Comparison of ENCODE assay signal across 8 mouse cellular contexts in the genomic region with DNA sequence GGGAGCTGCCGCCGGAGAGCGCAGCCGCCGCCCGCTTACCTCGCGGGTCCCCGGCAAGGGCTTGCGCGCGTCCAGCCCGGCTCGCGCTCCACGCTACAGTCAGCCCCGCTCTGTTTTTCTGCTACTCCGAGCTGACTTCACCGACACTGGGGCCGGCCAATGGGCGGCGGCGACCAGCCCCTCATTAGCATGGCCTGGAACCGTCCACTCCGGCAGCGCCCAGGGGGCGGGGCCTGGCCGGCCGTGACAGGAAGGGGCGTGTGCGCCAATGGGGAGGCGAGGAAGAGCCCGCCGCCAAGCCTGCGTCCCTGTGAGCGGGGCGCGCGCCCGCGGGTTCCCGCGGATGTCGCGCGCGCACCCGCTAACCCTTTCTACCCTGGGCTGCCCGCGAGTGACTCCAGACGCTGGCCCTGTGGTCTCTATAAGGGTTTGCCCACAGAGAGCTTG. TPM values are rescaled to one million over a fixed set of nuclear protein-coding genes. Genes with fewer than 3 reads are reported as not detected.
A peak's percentile ranks its signal among the peaks of the same experiment; 100 is the strongest.
DNase-seq lines count a peak whose midpoint lies in the region; ATAC-seq lines count a peak whose summit lies in the region.

Gene Sorbs1 (minus strand): TSS at position 148 of the 447 bp plus-strand sequence.

- no peaks in the 10 kb centered on the region for H3K36me3 ChIP-seq in hindbrain, embryonic 14.5 days (replicated peaks; ENCODE audit: control insufficient read depth, insufficient read depth)

- H3K4me2 ChIP-seq in hindbrain, embryonic 14.5 days (replicated peaks) = peak within 1 kb of the TSS; percentile 60

- peak; percentile 98 for ATAC-seq in hindbrain, embryonic 14.5 days (ENCODE audit: low FRiP score)

- H3K4me3 ChIP-seq in hindbrain, embryonic 14.5 days (replicated peaks; ENCODE audit: low read length) = peak within 1 kb of the TSS; percentile 78

- WGBS in hindbrain, embryonic 14.5 days = under 1% methylated on average over 48 of the region's 51 CpGs

- H3K9ac ChIP-seq in hindbrain, embryonic 14.5 days = peak within 1 kb of the TSS; percentile 83

- peak within 1 kb of the TSS; percentile 91 for H3K27ac ChIP-seq in hindbrain, embryonic 14.5 days

- no peaks in the 10 kb centered on the region for H3K9me3 ChIP-seq in hindbrain, embryonic 14.5 days (ENCODE audit: control insufficient read depth, low read length)

- DNase-seq in R1 (ENCODE audit: low read depth, low spot score) = peak; percentile 95
- peak; percentile 98 to 99 for DNase-seq in cerebellum, postnatal 25 days
- peak; percentile 86 to 93 for DNase-seq in frontal cortex, postnatal 25 days (ENCODE audit: low spot score in 2 of 2)
- DNase-seq in hindbrain, embryonic 14.5 days (ENCODE audit: low spot score) = peak; percentile 95
- DNase-seq in layer of hippocampus, postnatal 36 days = peak; percentile 96
- DNase-seq in lung, postnatal 36 days = peak; percentile 97
- peak; percentile 98 for DNase-seq in retina, postnatal 1 day
- peak; percentile 83 to 96 for DNase-seq in urinary bladder, adult 18-20 months (ENCODE audit: low spot score in 2 of 2)

- no peaks in the 10 kb centered on the region for H3K27me3 ChIP-seq in hindbrain, embryonic 14.5 days (ENCODE audit: control insufficient read depth, insufficient read depth, low read length)

- H3K4me1 ChIP-seq in hindbrain, embryonic 14.5 days (replicated peaks; ENCODE audit: control insufficient read depth, insufficient read depth, low read length) = peaks cover 26% of the 10 kb centered on the region

RNA-seq across cellular contexts. Expression of gene Sorbs1, which starts in this region (rescaled TPM):
- polyA plus RNA-seq in hindbrain, embryonic 14.5 days (2014; fragmentation: Nextera tagmentation; extraction: Ambion mirVana) = 88.4 and 98.8 TPM in 2 replicates
- 100 to 1,000 TPM; 195 to 227 TPM for total RNA-seq in layer of hippocampus, postnatal 36 days (2021)

Comparison
In these comparisons a context has a peak if more than half of its experiments do, and no peak if none do; other contexts are left out.
1. Peak in every context shown above with its lines: DNase-seq, ATAC-seq, H3K4me3 ChIP-seq and H3K27ac ChIP-seq.